Mouse (Mus musculus) liver, embryonic 15.5 days (tissue): ENCODE results near the gene Mark2. TPM values are rescaled to one million over a fixed set of nuclear protein-coding genes. Genes with fewer than 3 reads are reported as not detected.
"Not testable (repeated sequence)": the region's sequence is repeated elsewhere in the genome, so short reads cannot be mapped to it uniquely, and the experiment has no call there.

ENCODE experiments used
- ATAC-seq: fragments of 200-750 bp; cut with Nextera tagmentation; 2 replicates; pipeline ENCODE4 v1.8.0; 2017; ENCODE audit warnings: moderate number of reproducible peaks, mild to moderate bottlenecking, moderate library complexity; ENCODE audit not compliant: insufficient read depth
- H3K27ac ChIP-seq: fragments of 300-500 bp; sonication (generic); replicated peaks from 2 replicates; pipeline ENCODE4 v1.5.1; 2015; ENCODE audit warnings: mild to moderate bottlenecking, inconsistent platforms
- H3K27me3 ChIP-seq: fragments of 300-500 bp; sonication (generic); 2 replicates; pipeline ENCODE4 v1.6.1; 2015; ENCODE audit warnings: mild to moderate bottlenecking, inconsistent platforms
- H3K36me3 ChIP-seq: fragments of 300-500 bp; sonication (generic); replicated peaks from 2 replicates; pipeline ENCODE4 v1.6.1; 2015; ENCODE audit warnings: moderate library complexity, mild to moderate bottlenecking, inconsistent platforms
- H3K4me1 ChIP-seq: fragments of 300-500 bp; sonication (generic); replicated peaks from 2 replicates; pipeline ENCODE4 v1.6.1; 2015; ENCODE audit warnings: inconsistent platforms
- H3K4me2 ChIP-seq: fragments of 300-500 bp; sonication (generic); 2 replicates; pipeline ENCODE4 v1.6.1; 2015; ENCODE audit warnings: moderate library complexity, mild to moderate bottlenecking, inconsistent platforms
- H3K4me3 ChIP-seq: fragments of 300-500 bp; sonication (generic); replicated peaks from 2 replicates; pipeline ENCODE4 v1.5.1; 2015; ENCODE audit warnings: mild to moderate bottlenecking, inconsistent platforms
- H3K9ac ChIP-seq: fragments of 300-500 bp; sonication (generic); 2 replicates; pipeline ENCODE4 v1.6.1; 2015; ENCODE audit warnings: moderate library complexity, mild to moderate bottlenecking, inconsistent platforms
- H3K9me3 ChIP-seq: fragments of 300-500 bp; sonication (generic); replicated peaks from 2 replicates; pipeline ENCODE4 v1.6.1; 2016; ENCODE audit warnings: inconsistent platforms
- WGBS: fragments of 180-500 bp; shearing (Covaris S2); methylation state at CpG from one replicate; pipeline ENCODE4 v1.1.7; 2015; ENCODE audit warnings: mixed read lengths; ENCODE audit not compliant: insufficient replicate concordance; 5-methylcytosine and 5-hydroxymethylcytosine counted together
- polyA plus RNA-seq: library from polyadenylated mRNA; unstranded; fragments of >200 nt; fragmentation: Nextera tagmentation; extraction: Ambion mirVana; gene quantifications from 2 replicates; pipeline ENCODE4 v1.2.1, GENCODE M21; 2015

Gene Mark2
- polyA plus RNA-seq: 20.0 and 24.4 TPM in 2 replicates

- H3K4me2 ChIP-seq: peak within 1 kb of the TSS; percentile 95
- H3K27ac ChIP-seq: peak within 1 kb of the TSS; percentile 95
- H3K36me3 ChIP-seq: no peaks in the 10 kb centered on the region
- H3K9me3 ChIP-seq: no peaks in the 10 kb centered on the region
- WGBS: 1% methylated on average over 63 of the region's 63 CpGs
- H3K9ac ChIP-seq: peak within 1 kb of the TSS; percentile 96
- no peaks in the 10 kb centered on the region for H3K27me3 ChIP-seq
- peaks cover 51% of the 10 kb centered on the region for H3K4me1 ChIP-seq
- ATAC-seq: peak; percentile 86
- H3K4me3 ChIP-seq: peak within 1 kb of the TSS; percentile 95
Measured at GRCm38 (mm10) chr19:7341512-7342397, at the start of gene Mark2. Gene Mark2 (minus strand): TSS chr19:7341860.

- H3K9ac ChIP-seq: no peak overlapping the region
- H3K27ac ChIP-seq: no peak overlapping the region
- H3K27me3 ChIP-seq: no peaks in the 10 kb centered on the region
- H3K4me1 ChIP-seq: peaks cover 6% of the 10 kb centered on the region
- no peak overlapping the region for H3K4me2 ChIP-seq
- no peak overlapping the region for H3K4me3 ChIP-seq
- no peaks in the 10 kb centered on the region for H3K36me3 ChIP-seq
- WGBS: 66% methylated on average over 6 of the region's 6 CpGs
- ATAC-seq: no peak
- H3K9me3 ChIP-seq: no peaks in the 10 kb centered on the region
Measured at GRCm38 (mm10) chr19:7388488-7388887, 46.8 kb upstream of the Mark2 start.

- no peak for ATAC-seq
- H3K27ac ChIP-seq: no peak overlapping the region
- no peak overlapping the region for H3K9ac ChIP-seq
- no peaks in the 10 kb centered on the region for H3K9me3 ChIP-seq
- no peak overlapping the region for H3K4me2 ChIP-seq
- no peak overlapping the region for H3K4me3 ChIP-seq
- peaks cover 26% of the 10 kb centered on the region for H3K4me1 ChIP-seq
- 56% methylated on average over 2 of the region's 2 CpGs for WGBS
- no peaks in the 10 kb centered on the region for H3K36me3 ChIP-seq
- H3K27me3 ChIP-seq: no peaks in the 10 kb centered on the region
Measured at GRCm38 (mm10) chr19:7386042-7386441, 44.4 kb upstream of the Mark2 start.

- H3K4me1 ChIP-seq: peaks cover 32% of the 10 kb centered on the region
- no peaks in the 10 kb centered on the region for H3K36me3 ChIP-seq
- peak within 1 kb of the TSS; percentile 97 for H3K4me2 ChIP-seq
- peak; percentile 98 for ATAC-seq
- H3K27ac ChIP-seq: peak within 1 kb of the TSS; percentile 53
- peak within 1 kb of the TSS; percentile 76 for H3K4me3 ChIP-seq
- WGBS: 3% methylated on average over 51 of the region's 52 CpGs
- no peaks in the 10 kb centered on the region for H3K9me3 ChIP-seq
- peak within 1 kb of the TSS; percentile 77 for H3K9ac ChIP-seq
- H3K27me3 ChIP-seq: no peaks in the 10 kb centered on the region
Measured at GRCm38 (mm10) chr19:7382903-7383865, 41.5 kb upstream of the Mark2 start, which contains the start of gene Spindoc. Gene Spindoc (minus strand): TSS chr19:7382994.

- peak overlapping the region; percentile 97 for H3K4me2 ChIP-seq
- H3K27me3 ChIP-seq: no peaks in the 10 kb centered on the region
- WGBS: under 1% methylated on average over 59 of the region's 60 CpGs
- peak overlapping the region; percentile 77 for H3K9ac ChIP-seq
- peak overlapping the region; percentile 51 for H3K27ac ChIP-seq
- peaks cover 32% of the 10 kb centered on the region for H3K4me1 ChIP-seq
- H3K4me3 ChIP-seq: peak overlapping the region; percentile 76
- H3K36me3 ChIP-seq: no peaks in the 10 kb centered on the region
- ATAC-seq: peak; percentile 77
- H3K9me3 ChIP-seq: no peaks in the 10 kb centered on the region
Measured at GRCm38 (mm10) chr19:7382248-7382902, 40.7 kb upstream of the Mark2 start.

GRCm38 (mm10) chr19:7381906-7382247 is 40.2 kb upstream of the Mark2 start:
- no peaks in the 10 kb centered on the region for H3K27me3 ChIP-seq
- no peaks in the 10 kb centered on the region for H3K9me3 ChIP-seq
- 11% methylated on average over 8 of the region's 8 CpGs for WGBS
- H3K4me2 ChIP-seq: peak overlapping the region; percentile 97
- ATAC-seq: no peak
- no peak overlapping the region for H3K27ac ChIP-seq
- peak overlapping the region; percentile 77 for H3K9ac ChIP-seq
- peak overlapping the region; percentile 76 for H3K4me3 ChIP-seq
- H3K36me3 ChIP-seq: no peaks in the 10 kb centered on the region
- peaks cover 32% of the 10 kb centered on the region for H3K4me1 ChIP-seq

GRCm38 (mm10) chr19:7377639-7378038 is 36.0 kb upstream of the Mark2 start:
- Histone ChIP-seq H3K9me3 (no peaks in the 10 kb centered on the region), H3K36me3 (peaks cover 15% of the 10 kb centered on the region), H3K4me2 (no peak overlapping the region), H3K27me3 (no peaks in the 10 kb centered on the region), H3K27ac (no peak overlapping the region), H3K4me1 (peaks cover 21% of the 10 kb centered on the region), H3K9ac (no peak overlapping the region), H3K4me3 (no peak overlapping the region)
- 51% methylated on average over 2 of the region's 2 CpGs for WGBS
- ATAC-seq: no peak

GRCm38 (mm10) chr19:7374491-7374890 is 32.8 kb upstream of the Mark2 start:
- ATAC-seq: no peak
- H3K9ac ChIP-seq: no peak overlapping the region
- 85% methylated on average over 8 of the region's 8 CpGs for WGBS
- H3K9me3 ChIP-seq: no peaks in the 10 kb centered on the region
- peaks cover 22% of the 10 kb centered on the region for H3K36me3 ChIP-seq
- H3K4me1 ChIP-seq: 0 out of 2 replicates have a peak, but pooled peaks cover under 1% of the 10 kb centered on the region
- no peak overlapping the region for H3K4me3 ChIP-seq
- no peaks in the 10 kb centered on the region for H3K27me3 ChIP-seq
- no peak overlapping the region for H3K4me2 ChIP-seq
- H3K27ac ChIP-seq: no peak overlapping the region

- H3K27me3 ChIP-seq, H3K4me3 ChIP-seq, H3K27ac ChIP-seq, H3K9me3 ChIP-seq, H3K4me2 ChIP-seq, H3K4me1 ChIP-seq, H3K9ac ChIP-seq, ATAC-seq: not testable (repeated sequence)
- WGBS: 74% methylated on average over 4 of the region's 4 CpGs
- peaks cover 18% of the 10 kb centered on the region for H3K36me3 ChIP-seq
Measured at GRCm38 (mm10) chr19:7369469-7369868, 27.8 kb upstream of the Mark2 start.

- Histone ChIP-seq H3K27ac (no peak overlapping the region), H3K4me2 (no peak overlapping the region), H3K9ac (no peak overlapping the region), H3K9me3 (no peaks in the 10 kb centered on the region), H3K4me3 (no peak overlapping the region), H3K27me3 (no peaks in the 10 kb centered on the region), H3K4me1 (no peaks in the 10 kb centered on the region), H3K36me3 (no peaks in the 10 kb centered on the region)
- ATAC-seq: no peak
- WGBS: 58% methylated on average over 6 of the region's 6 CpGs
Measured at GRCm38 (mm10) chr19:7353636-7354035, 12.0 kb upstream of the Mark2 start.
